Mouse (Mus musculus) liver, postnatal 0 days (tissue): ENCODE measurements at regions not wholly inside any gene's neighbourhood (a gene's known extent, or its start where the extent isn't known, plus 50 kb on each side); places are given as distances from the start of the nearest gene placed in this dataset.

Experiments
- ATAC-seq: fragments of 200-750 bp; cut with Nextera tagmentation; 2 replicates; pipeline ENCODE4 v1.8.0; 2017; ENCODE audit warnings: mild to moderate bottlenecking, moderate library complexity
- DNase-seq: peaks from one replicate; pipeline ENCODE4 v3.0.0-alpha.2; 2016
- H3K27ac ChIP-seq: fragments of 300-500 bp; sonication (generic); 2 replicates; pipeline ENCODE4 v1.5.1; 2014; ENCODE audit warnings: antibody characterized with exemption, moderate library complexity, mild to moderate bottlenecking, low read depth
- H3K27me3 ChIP-seq: fragments of 300-500 bp; sonication (generic); 2 replicates; pipeline ENCODE4 v1.6.1; 2014; ENCODE audit warnings: low read length, control low read depth, mixed read lengths; ENCODE audit not compliant: insufficient read depth
- H3K36me3 ChIP-seq: fragments of 300-500 bp; sonication (generic); replicated peaks from 2 replicates; pipeline ENCODE4 v1.6.1; 2014; ENCODE audit warnings: mild to moderate bottlenecking, control low read depth, low read length, moderate library complexity, mixed read lengths; ENCODE audit not compliant: insufficient read depth
- H3K4me1 ChIP-seq: fragments of 300-500 bp; sonication (generic); 2 replicates; pipeline ENCODE4 v1.6.1; 2014; ENCODE audit warnings: antibody characterized with exemption, mild to moderate bottlenecking, control low read depth; ENCODE audit not compliant: insufficient read depth
- H3K4me2 ChIP-seq: fragments of 300-500 bp; sonication (generic); 2 replicates; pipeline ENCODE4 v1.6.1; 2014; ENCODE audit warnings: low read depth, mild to moderate bottlenecking, low read length, moderate library complexity, mixed read lengths
- H3K4me3 ChIP-seq: fragments of 300-500 bp; sonication (generic); 2 replicates; pipeline ENCODE4 v1.5.1; 2014; ENCODE audit warnings: low read depth, low read length
- H3K9ac ChIP-seq: fragments of 300-500 bp; sonication (generic); replicated peaks from 2 replicates; pipeline ENCODE4 v1.6.1; 2014; ENCODE audit warnings: mild to moderate bottlenecking, moderate library complexity
- H3K9me3 ChIP-seq: fragments of 300-500 bp; sonication (generic); 2 replicates; pipeline ENCODE4 v1.6.1; 2016; ENCODE audit warnings: mild to moderate bottlenecking, control low read depth, low read length, mixed read lengths
- CTCF ChIP-seq: sonication (generic); IDR thresholded peaks from 2 replicates; pipeline ENCODE4 v1.5.1; 2016; ENCODE audit warnings: antibody characterized with exemption, low read depth
- EP300 ChIP-seq: IDR thresholded peaks from 2 replicates; pipeline ENCODE4 v1.6.1; 2016; ENCODE audit warnings: antibody characterized with exemption, low read depth, mild to moderate bottlenecking
- WGBS: fragments of 180-500 bp; shearing (Covaris S2); extraction: QIAGEN DNeasy Blood & Tissue Kit; methylation state at CpG from one replicate; pipeline ENCODE4 v1.1.7; 2014; ENCODE audit not compliant: insufficient replicate concordance; 5-methylcytosine and 5-hydroxymethylcytosine counted together

GRCm38 (mm10) chr10:96925771-96926170 lies 309.0 kb downstream of the Btg1 start:
- Histone ChIP-seq H3K27me3 (no peaks in the 10 kb centered on the region), H3K4me3 (no peak overlapping the region), H3K4me1 (no peaks in the 10 kb centered on the region), H3K36me3 (no peaks in the 10 kb centered on the region), H3K9ac (no peak overlapping the region), H3K4me2 (no peak overlapping the region), H3K9me3 (no peaks in the 10 kb centered on the region), H3K27ac (peak overlapping the region; percentile 90)
- no peak for DNase-seq
- ATAC-seq = no peak
- WGBS = 86% methylated on average over 2 of the region's 2 CpGs
- TF ChIP-seq EP300 = no peak
- TF ChIP-seq CTCF = no peak

DNA sequence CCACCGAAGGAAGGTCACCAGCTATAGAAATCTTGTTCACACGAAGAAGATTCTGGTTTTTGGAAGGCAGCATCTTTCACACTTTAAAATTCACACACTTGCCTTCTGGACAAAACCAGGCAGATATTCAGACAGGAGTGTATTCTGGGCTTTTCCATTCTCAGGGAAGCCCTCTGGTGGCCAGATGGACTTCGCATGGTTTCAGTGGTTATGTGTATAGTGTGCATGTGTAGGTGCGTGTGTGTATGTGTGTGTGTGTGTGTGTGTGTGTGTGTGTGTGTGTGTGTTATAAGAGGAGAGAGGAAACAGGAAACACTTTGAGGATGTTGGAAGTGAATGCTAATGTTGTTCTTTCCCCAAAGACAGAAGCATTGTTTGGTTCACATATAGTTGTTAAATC lies 317.9 kb downstream of the Btg1 start:
- Histone ChIP-seq H3K36me3 (no peaks in the 10 kb centered on the region), H3K9me3 (no peaks in the 10 kb centered on the region), H3K27me3 (no peaks in the 10 kb centered on the region), H3K4me2 (no peak overlapping the region), H3K9ac (no peak overlapping the region), H3K4me3 (no peak overlapping the region), H3K27ac (no peak overlapping the region), H3K4me1 (no peaks in the 10 kb centered on the region)
- DNase-seq = peak; percentile 41
- TF ChIP-seq CTCF (peak; percentile 74), EP300 (no peak)
- no peak for ATAC-seq
- 66% methylated on average over 4 of the region's 4 CpGs for WGBS

GRCm38 (mm10) chr10:96940887-96941518 lies 324.2 kb downstream of the Btg1 start:
- ATAC-seq = no peak
- Histone ChIP-seq H3K9ac (no peak overlapping the region), H3K4me1 (no peaks in the 10 kb centered on the region), H3K27me3 (no peaks in the 10 kb centered on the region), H3K27ac (no peak overlapping the region), H3K9me3 (no peaks in the 10 kb centered on the region), H3K4me3 (no peak overlapping the region), H3K4me2 (no peak overlapping the region), H3K36me3 (no peaks in the 10 kb centered on the region)
- TF ChIP-seq EP300 (no peak), CTCF (no peak)
- 79% methylated on average over 6 of the region's 6 CpGs for WGBS
- no peak for DNase-seq

DNA sequence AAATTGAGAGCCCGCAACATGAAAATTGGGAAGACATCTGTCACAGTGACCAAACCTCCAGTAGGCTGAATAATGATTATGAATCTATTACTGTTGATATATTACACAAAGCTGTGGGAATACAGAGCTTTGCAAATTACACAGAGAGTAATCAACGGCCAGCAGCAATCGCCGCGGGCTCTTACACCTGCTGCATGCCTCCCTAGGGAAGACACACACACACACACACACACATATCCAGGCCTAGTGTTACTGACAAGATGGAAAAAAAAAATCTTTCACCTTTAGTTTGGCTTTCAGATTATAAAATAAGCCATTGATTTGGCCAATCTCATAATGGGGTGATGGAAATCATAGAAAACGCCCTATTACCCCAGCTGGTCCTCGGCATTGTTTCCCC lies 327.4 kb downstream of the Btg1 start:
- no peaks in the 10 kb centered on the region for H3K27me3 ChIP-seq
- H3K4me1 ChIP-seq = no peaks in the 10 kb centered on the region
- H3K36me3 ChIP-seq = no peaks in the 10 kb centered on the region
- TF ChIP-seq EP300 (no peak), CTCF (no peak)
- no peaks in the 10 kb centered on the region for H3K9me3 ChIP-seq
- no peak overlapping the region for H3K27ac ChIP-seq
- H3K4me2 ChIP-seq = no peak overlapping the region
- 84% methylated on average over 7 of the region's 7 CpGs for WGBS
- ATAC-seq = no peak
- no peak for DNase-seq
- no peak overlapping the region for H3K4me3 ChIP-seq
- H3K9ac ChIP-seq = no peak overlapping the region

DNA sequence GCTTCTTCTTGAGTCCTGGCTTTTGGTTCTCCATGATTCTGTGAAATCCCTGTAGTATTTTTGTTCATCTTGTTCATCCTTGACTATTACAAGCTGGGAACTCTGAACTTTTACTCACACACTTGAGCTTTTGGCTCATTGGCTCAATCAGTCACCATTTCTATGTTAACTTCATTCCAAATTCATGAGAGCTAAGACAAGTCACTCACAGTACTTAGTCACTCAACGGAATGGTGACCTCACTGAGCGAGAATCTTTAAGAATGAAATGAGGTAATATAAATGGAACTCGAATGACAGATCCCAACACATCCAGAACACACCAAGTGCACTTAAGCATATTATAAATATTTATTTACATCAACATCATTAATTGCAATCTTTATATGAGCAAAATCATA lies 331.2 kb downstream of the Btg1 start:
- TF ChIP-seq EP300 = no peak
- TF ChIP-seq CTCF = no peak
- Histone ChIP-seq H3K27ac (no peak overlapping the region), H3K4me1 (no peaks in the 10 kb centered on the region), H3K27me3 (no peaks in the 10 kb centered on the region), H3K4me3 (no peak overlapping the region), H3K9ac (no peak overlapping the region), H3K4me2 (no peak overlapping the region), H3K36me3 (no peaks in the 10 kb centered on the region), H3K9me3 (no peaks in the 10 kb centered on the region)
- DNase-seq = no peak
- no peak for ATAC-seq
- WGBS = 74% methylated on average over 3 of the region's 3 CpGs

DNA sequence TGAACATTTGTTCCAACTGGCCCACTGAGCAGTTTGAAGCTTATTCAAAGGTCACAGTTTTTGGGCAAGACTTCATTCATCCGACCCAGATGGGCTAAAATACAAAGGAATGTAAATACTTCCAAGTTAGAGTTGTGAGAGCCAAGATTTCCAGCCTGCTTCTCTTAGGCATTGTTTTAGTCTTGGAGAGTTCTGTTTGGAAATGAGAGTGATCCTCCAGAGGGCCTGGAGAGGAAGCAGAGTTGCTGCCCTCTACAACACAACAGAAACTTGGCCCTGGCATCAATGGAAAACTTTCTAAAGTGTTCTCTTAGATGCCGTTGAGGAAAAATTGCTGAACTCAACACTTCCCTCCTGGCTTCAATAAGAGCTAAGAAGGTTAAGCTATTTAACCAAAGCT lies 332.1 kb downstream of the Btg1 start:
- Histone ChIP-seq H3K27me3 (no peaks in the 10 kb centered on the region), H3K27ac (no peak overlapping the region), H3K4me2 (no peak overlapping the region), H3K9ac (no peak overlapping the region), H3K4me3 (no peak overlapping the region), H3K9me3 (no peaks in the 10 kb centered on the region), H3K36me3 (no peaks in the 10 kb centered on the region), H3K4me1 (no peaks in the 10 kb centered on the region)
- DNase-seq = no peak
- 58% methylated on average over 2 of the region's 2 CpGs for WGBS
- no peak for ATAC-seq
- TF ChIP-seq CTCF = no peak
- no peak for TF ChIP-seq EP300
